In the genomic region with DNA sequence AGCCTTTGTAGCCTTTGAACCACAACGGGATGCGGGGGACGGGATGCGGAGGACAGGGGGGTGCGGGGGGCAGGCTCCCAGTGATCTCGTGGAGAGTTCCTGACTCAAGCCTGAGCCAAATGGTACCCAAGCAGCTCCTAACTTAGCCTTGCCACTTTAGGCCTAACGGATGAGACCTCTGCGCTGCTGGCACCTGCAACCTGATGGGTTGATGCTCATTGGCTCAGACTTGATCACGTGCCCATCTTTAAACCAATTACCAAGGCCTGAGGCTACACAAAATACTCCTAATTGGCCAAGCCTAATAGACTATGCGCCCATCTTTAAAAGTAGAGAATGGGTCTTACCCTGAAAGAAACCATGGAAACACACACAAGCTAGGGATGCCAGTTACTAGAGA, we compare ENCODE assay signal across 18 mouse cellular contexts.
A peak's percentile ranks its signal among the peaks of the same experiment; 100 is the strongest.
DNase-seq lines count a peak whose midpoint lies in the region; ATAC-seq and TF ChIP-seq lines count a peak whose summit lies in the region.
"Had no signal": no experiment of that assay in that cellular context is flagged by ENCODE, and none has a peak within 500 bp of the region (broad histone marks: within the 10 kb centered on the region; RNA-seq: fewer than 3 reads in every experiment).

No protein-coding gene starts in this region.

- no peaks in the 10 kb centered on the region for H3K9me3 ChIP-seq in limb, embryonic 13.5 days
- H3K9me3 ChIP-seq in limb, embryonic 10.5 days (replicated peaks), result no peaks in the 10 kb centered on the region
- H3K9me3 ChIP-seq in CH12.LX (replicated peaks; ENCODE audit: low read length), result no peaks in the 10 kb centered on the region
- H3K9me3 ChIP-seq in embryonic facial prominence, embryonic 12.5 days, result no peaks in the 10 kb centered on the region
- no peaks in the 10 kb centered on the region for H3K9me3 ChIP-seq in neural tube, embryonic 15.5 days (replicated peaks)
- H3K9me3 ChIP-seq: forebrain, embryonic 13.5 days; heart, embryonic 12.5 days had no signal

- H3K27me3 ChIP-seq in limb, embryonic 13.5 days, result peaks cover 69% of the 10 kb centered on the region
- peaks cover 84% of the 10 kb centered on the region for H3K27me3 ChIP-seq in limb, embryonic 10.5 days (ENCODE audit: low read depth, poor library complexity, severe bottlenecking)
- H3K27me3 ChIP-seq in C2C12 (ENCODE audit: control insufficient read depth, insufficient read depth, insufficient read length) (peaks cover 19% of the 10 kb centered on the region), CH12.LX (replicated peaks) (peaks cover 1% of the 10 kb centered on the region)
- H3K27me3 ChIP-seq in embryonic facial prominence, embryonic 12.5 days, result peaks cover 12% of the 10 kb centered on the region; the same call in 1 of the 2 replicates
- H3K27me3 ChIP-seq in neural tube, embryonic 15.5 days (replicated peaks), result 0 out of 2 replicates have a peak, but pooled peaks cover 8% of the 10 kb centered on the region
- H3K27me3 ChIP-seq: Patski had no signal

- in situ Hi-C loops in CH12.LX (cut with MboI; ENCODE audit: low pct_ligation_motif_present, low pct_unique_long_range_greater_than_20kb, low sequenced_read_pairs), result no loop called here

- TF ChIP-seq CTCF in C2C12 (IDR thresholded peaks at IDR 0.05; ENCODE audit: control insufficient read depth, insufficient read depth, insufficient read length), result no peak
- no peak for TF ChIP-seq CTCF in CH12.LX (conservative IDR thresholded peaks at IDR 0.05 in 1 of 2, IDR thresholded peaks at IDR 0.05 in 1 of 2; ENCODE audit: low read depth in 2 of 2, low read length in 2 of 2)

- H3K4me3 ChIP-seq in limb, embryonic 13.5 days, result no peak overlapping the region
- H3K4me3 ChIP-seq in limb, embryonic 10.5 days, result no peak overlapping the region
- no peak overlapping the region for H3K4me3 ChIP-seq in C2C12 (ENCODE audit: insufficient read depth, poor library complexity, severe bottlenecking)
- no peak overlapping the region for H3K4me3 ChIP-seq in CH12.LX (replicated peaks in 1 of 3; ENCODE audit: low read depth in 2 of 3, low read length in 2 of 3, poor library complexity in 1 of 3)
- no peak overlapping the region for H3K4me3 ChIP-seq in embryonic facial prominence, embryonic 12.5 days
- H3K4me3 ChIP-seq in neural tube, embryonic 15.5 days (replicated peaks), result no peak overlapping the region
- H3K4me3 ChIP-seq: forebrain, embryonic 13.5 days; heart, embryonic 12.5 days had no signal

- TF ChIP-seq POLR2A in CH12.LX (IDR thresholded peaks at IDR 0.05; ENCODE audit: low read depth, low read length), result no peak

- dilution Hi-C loops in CH12.LX (cut with MboI; ENCODE audit: extremely low pct_ligation_motif_present, extremely low pct_unique_long_range_greater_than_20kb, low sequenced_read_pairs), result no loop called here

- DNase-seq in limb, embryonic 10.5 days (ENCODE audit: low spot score), result no peak
- DNase-seq in CH12.LX (ENCODE audit: extremely low read depth) (no peak), liver (no peak)
- DNase-seq in cerebellum, postnatal 4 days (ENCODE audit: low spot score in 2 of 2), result no peak
- DNase-seq: adrenal gland, postnatal 25 days; cerebellum, adult 2 months; cerebellum, postnatal 10 days; forebrain, postnatal 0 days; gastrocnemius, postnatal 14 days had no signal

- H3K36me3 ChIP-seq in limb, embryonic 13.5 days, result no peaks in the 10 kb centered on the region
- H3K36me3 ChIP-seq in limb, embryonic 10.5 days, result no peaks in the 10 kb centered on the region
- no peaks in the 10 kb centered on the region for H3K36me3 ChIP-seq in C2C12 (ENCODE audit: control insufficient read depth, insufficient read depth)
- no peaks in the 10 kb centered on the region for H3K36me3 ChIP-seq in CH12.LX (replicated peaks in 1 of 2; ENCODE audit: control insufficient read depth in 1 of 2, insufficient read depth in 1 of 2, low read length in 1 of 2)
- H3K36me3 ChIP-seq in embryonic facial prominence, embryonic 12.5 days, result no peaks in the 10 kb centered on the region
- no peaks in the 10 kb centered on the region for H3K36me3 ChIP-seq in neural tube, embryonic 15.5 days
- H3K36me3 ChIP-seq: heart, embryonic 12.5 days had no signal

- TF ChIP-seq RAD21 in CH12.LX (IDR thresholded peaks at IDR 0.05; ENCODE audit: low read depth, low read length), result no peak

- no peak for TF ChIP-seq EP300 in CH12.LX (IDR thresholded peaks at IDR 0.05; ENCODE audit: low read length)

- WGBS in limb, embryonic 13.5 days, result 85% methylated on average over 10 of the region's 10 CpGs
- 89% methylated on average over 10 of the region's 10 CpGs for WGBS in limb, embryonic 10.5 days
- 83% methylated on average over 10 of the region's 10 CpGs for WGBS in embryonic facial prominence, embryonic 12.5 days
- 86% methylated on average over 10 of the region's 10 CpGs for WGBS in neural tube, embryonic 15.5 days

- H3K79me3 ChIP-seq in C2C12 (ENCODE audit: low read depth), result no peaks in the 10 kb centered on the region

- H3K79me2 ChIP-seq in C2C12 (ENCODE audit: control insufficient read depth, insufficient read depth) (no peaks in the 10 kb centered on the region), CH12.LX (replicated peaks; ENCODE audit: control insufficient read depth, extremely low read depth, insufficient read depth, poor library complexity, severe bottlenecking) (no peaks in the 10 kb centered on the region)

- no peak overlapping the region for H3K27ac ChIP-seq in limb, embryonic 13.5 days
- H3K27ac ChIP-seq in limb, embryonic 10.5 days, result no peak overlapping the region; the same call in 1 of the 2 replicates
- H3K27ac ChIP-seq in CH12.LX (ENCODE audit: insufficient read depth, low read depth), result no peak overlapping the region
- peak overlapping the region; percentile 80; the same call in 1 of the 2 replicates for H3K27ac ChIP-seq in embryonic facial prominence, embryonic 12.5 days
- H3K27ac ChIP-seq in neural tube, embryonic 15.5 days (replicated peaks), result no peak overlapping the region
- H3K27ac ChIP-seq: forebrain, embryonic 13.5 days had no signal

- ATAC-seq in limb, embryonic 13.5 days (ENCODE audit: low FRiP score, low read depth), result no peak
- no peak for ATAC-seq in embryonic facial prominence, embryonic 12.5 days (ENCODE audit: insufficient number of reproducible peaks, insufficient read depth, low FRiP score, low TSS enrichment)
- no peak for ATAC-seq in neural tube, embryonic 15.5 days (ENCODE audit: low FRiP score)
- ATAC-seq: CD4-positive, CD25-positive, alpha-beta regulatory T cell, adult 4 months; forebrain, embryonic 13.5 days; hindbrain, embryonic 16.5 days; Patski had no signal

- 0 out of 2 replicates have a peak overlapping the region, but pooled peaks have one; percentile 19 for H3K4me2 ChIP-seq in limb, embryonic 13.5 days (replicated peaks)
- no peak overlapping the region for H3K4me2 ChIP-seq in CH12.LX (ENCODE audit: insufficient read depth, low read depth, poor library complexity, severe bottlenecking)
- H3K4me2 ChIP-seq in embryonic facial prominence, embryonic 12.5 days (replicated peaks), result no peak overlapping the region
- no peak overlapping the region for H3K4me2 ChIP-seq in neural tube, embryonic 15.5 days
- H3K4me2 ChIP-seq: forebrain, embryonic 13.5 days; heart, embryonic 12.5 days had no signal

- H3K4me1 ChIP-seq in limb, embryonic 13.5 days, result peaks cover 56% of the 10 kb centered on the region
- peaks cover 59% of the 10 kb centered on the region for H3K4me1 ChIP-seq in limb, embryonic 10.5 days
- peaks cover 0 to 6% of the 10 kb centered on the region in 2 experiments; a peak in 1 of 4 replicates for H3K4me1 ChIP-seq in CH12.LX (ENCODE audit: control insufficient read depth in 1 of 2, insufficient read depth in 2 of 2)
- H3K4me1 ChIP-seq in embryonic facial prominence, embryonic 12.5 days, result peaks cover 62% of the 10 kb centered on the region
- peaks cover 31% of the 10 kb centered on the region for H3K4me1 ChIP-seq in neural tube, embryonic 15.5 days

- H3ac ChIP-seq in C2C12 (ENCODE audit: control insufficient read depth, insufficient read length, low read depth), result no peak overlapping the region

- no peak overlapping the region for H3K9ac ChIP-seq in limb, embryonic 13.5 days
- no peak overlapping the region for H3K9ac ChIP-seq in CH12.LX (ENCODE audit: insufficient read depth, low read depth)
- no peak overlapping the region for H3K9ac ChIP-seq in embryonic facial prominence, embryonic 12.5 days
- no peak overlapping the region for H3K9ac ChIP-seq in neural tube, embryonic 15.5 days (replicated peaks)
- H3K9ac ChIP-seq: forebrain, embryonic 13.5 days; forebrain, postnatal 0 days; heart, embryonic 12.5 days had no signal

TF ChIP-seq in C2C12, 6 proteins besides CTCF, POLR2A, EP300 and RAD21:
- TF ChIP-seq FOSL1 (IDR thresholded peaks at IDR 0.05; ENCODE audit: insufficient read depth, low read length, poor library complexity, severe bottlenecking) (no peak), CEBPB (IDR thresholded peaks at IDR 0.05; ENCODE audit: low read depth) (no peak), MYOD1 (IDR thresholded peaks at IDR 0.05; ENCODE audit: control insufficient read depth, insufficient read length, low read depth) (no peak), USF1 (IDR thresholded peaks at IDR 0.05; ENCODE audit: low read depth) (peak; percentile 26)
TF ChIP-seq in C2C12: peak in this region for 1.

TF ChIP-seq in CH12.LX, 34 proteins besides CTCF, POLR2A, EP300 and RAD21:
- no peak for TF ChIP-seq MAX (IDR thresholded peaks at IDR 0.05; ENCODE audit: low read length)
- peak; percentile 35; the same call in 1 of the 2 replicates for TF ChIP-seq USF2 (conservative IDR thresholded peaks at IDR 0.05; ENCODE audit: low read depth, low read length)
